Mouse (Mus musculus): ENCODE measurements around the gene Spock1. TPM values are rescaled to one million over a fixed set of nuclear protein-coding genes. Genes with fewer than 3 reads are reported as not detected.
"Not testable (repeated sequence)": the region's sequence is repeated elsewhere in the genome, so short reads cannot be mapped to it uniquely, and the experiment has no call there.

Spock1 gene
- polyA plus RNA-seq, 1 experiment from 2014 or later, result 69.4 TPM

- peak overlapping the region; percentile 43; the same call in 1 of the 2 replicates for H3K9ac ChIP-seq
- H3K4me1 ChIP-seq (replicated peaks), result peaks cover 29% of the 10 kb centered on the region
- WGBS, result 27% methylated on average over 15 of the region's 15 CpGs
- H3K4me3 ChIP-seq, result no peak overlapping the region
- peak overlapping the region; percentile 93 for H3K27ac ChIP-seq
- peak; percentile 90 for ATAC-seq (ENCODE audit: low FRiP score)
- peaks cover 33% of the 10 kb centered on the region for H3K27me3 ChIP-seq
- peak overlapping the region; percentile 34 for H3K4me2 ChIP-seq
- H3K9me3 ChIP-seq, result no peaks in the 10 kb centered on the region
- H3K36me3 ChIP-seq, result no peaks in the 10 kb centered on the region
These were observed 312.9 kb downstream of the Spock1 start for GRCm38 (mm10) chr13:57595032-57595760.

- not testable (repeated sequence) for H3K36me3 ChIP-seq; H3K9me3 ChIP-seq; H3K4me3 ChIP-seq; H3K27me3 ChIP-seq; H3K9ac ChIP-seq; ATAC-seq (ENCODE audit: low FRiP score); H3K4me2 ChIP-seq
- H3K27ac ChIP-seq, result peak overlapping the region; percentile 84
- 89% methylated on average over 4 of the region's 4 CpGs for WGBS
- H3K4me1 ChIP-seq (replicated peaks), result peaks cover 29% of the 10 kb centered on the region
These were observed 318.7 kb downstream of the Spock1 start for GRCm38 (mm10) chr13:57589338-57589914.

- Histone ChIP-seq H3K9me3 (no peaks in the 10 kb centered on the region), H3K9ac (no peak overlapping the region)
These were observed 319.4 kb downstream of the Spock1 start for GRCm38 (mm10) chr13:57588558-57589273.

GRCm38 (mm10) chr13:57585131-57585530, 323.0 kb downstream of the Spock1 start:
- 35% methylated on average over 3 of the region's 3 CpGs for WGBS
- Histone ChIP-seq H3K9me3 (no peaks in the 10 kb centered on the region), H3K4me2 (no peak overlapping the region), H3K4me3 (no peak overlapping the region), H3K9ac (no peak overlapping the region), H3K4me1 (replicated peaks) (peaks cover 43% of the 10 kb centered on the region), H3K36me3 (no peaks in the 10 kb centered on the region), H3K27ac (no peak overlapping the region), H3K27me3 (no peaks in the 10 kb centered on the region)
- ATAC-seq (ENCODE audit: low FRiP score), result no peak

More at GRCm38 (mm10) chr13:57588558-57589273, 319.4 kb downstream of the Spock1 start:
- H3K4me2 ChIP-seq, result no peak overlapping the region
- peak; percentile 82 for ATAC-seq (ENCODE audit: low FRiP score)
- no peaks in the 10 kb centered on the region for H3K36me3 ChIP-seq
- peak overlapping the region; percentile 84 for H3K27ac ChIP-seq
- peaks cover 26% of the 10 kb centered on the region for H3K4me1 ChIP-seq (replicated peaks)
- H3K27me3 ChIP-seq, result 0 out of 2 replicates have a peak, but pooled peaks cover 2% of the 10 kb centered on the region
- WGBS, result 13% methylated on average over 10 of the region's 10 CpGs
- no peak overlapping the region for H3K4me3 ChIP-seq

GRCm38 (mm10) chr13:57582314-57582976, 325.7 kb downstream of the Spock1 start:
- Histone ChIP-seq H3K27ac (peak overlapping the region; percentile 26; the same call in 1 of the 2 replicates), H3K27me3 (no peaks in the 10 kb centered on the region), H3K9me3 (no peaks in the 10 kb centered on the region), H3K9ac (no peak overlapping the region), H3K36me3 (no peaks in the 10 kb centered on the region), H3K4me3 (no peak overlapping the region), H3K4me2 (no peak overlapping the region), H3K4me1 (replicated peaks) (peaks cover 26% of the 10 kb centered on the region)
- no peak for ATAC-seq (ENCODE audit: low FRiP score)
- WGBS, result 72% methylated on average over 12 of the region's 12 CpGs

- 95% methylated on average over 5 of the region's 5 CpGs for WGBS
- no peak for ATAC-seq (ENCODE audit: low FRiP score)
- H3K36me3 ChIP-seq, result no peaks in the 10 kb centered on the region
- no peak overlapping the region for H3K4me3 ChIP-seq
- no peak overlapping the region for H3K9ac ChIP-seq
- H3K4me1 ChIP-seq (replicated peaks), result peaks cover 9% of the 10 kb centered on the region
- no peaks in the 10 kb centered on the region for H3K9me3 ChIP-seq
- no peak overlapping the region for H3K4me2 ChIP-seq
- H3K27ac ChIP-seq, result no peak overlapping the region
- no peaks in the 10 kb centered on the region for H3K27me3 ChIP-seq
These were observed 330.4 kb downstream of the Spock1 start for GRCm38 (mm10) chr13:57577541-57578244.

GRCm38 (mm10) chr13:57573501-57573900, 334.6 kb downstream of the Spock1 start:
- Histone ChIP-seq H3K9ac (no peak overlapping the region), H3K4me2 (no peak overlapping the region), H3K4me3 (no peak overlapping the region), H3K27ac (no peak overlapping the region), H3K27me3 (no peaks in the 10 kb centered on the region), H3K4me1 (replicated peaks) (no peaks in the 10 kb centered on the region), H3K36me3 (no peaks in the 10 kb centered on the region), H3K9me3 (no peaks in the 10 kb centered on the region)
- ATAC-seq (ENCODE audit: low FRiP score), result no peak
- WGBS, result 49% methylated on average over 4 of the region's 4 CpGs

GRCm38 (mm10) chr13:57568404-57568803, 339.7 kb downstream of the Spock1 start:
- H3K4me1 ChIP-seq (replicated peaks), result peaks cover 7% of the 10 kb centered on the region; the same call in 1 of the 2 replicates
- H3K36me3 ChIP-seq, result no peaks in the 10 kb centered on the region
- no peak for ATAC-seq (ENCODE audit: low FRiP score)
- no peak overlapping the region for H3K4me3 ChIP-seq
- no peaks in the 10 kb centered on the region for H3K27me3 ChIP-seq
- no peak overlapping the region for H3K4me2 ChIP-seq
- no peak overlapping the region for H3K9ac ChIP-seq
- H3K9me3 ChIP-seq, result no peaks in the 10 kb centered on the region
- no peak overlapping the region for H3K27ac ChIP-seq
- WGBS, result 93% methylated on average over 8 of the region's 8 CpGs

GRCm38 (mm10) chr13:57555186-57555585, 352.9 kb downstream of the Spock1 start:
- 70% methylated on average over 4 of the region's 4 CpGs for WGBS
- no peak overlapping the region for H3K4me3 ChIP-seq
- no peaks in the 10 kb centered on the region for H3K36me3 ChIP-seq
- H3K4me1 ChIP-seq (replicated peaks), result 0 out of 2 replicates have a peak, but pooled peaks cover 2% of the 10 kb centered on the region
- no peak for ATAC-seq (ENCODE audit: low FRiP score)
- no peak overlapping the region for H3K27ac ChIP-seq
- H3K27me3 ChIP-seq, result peaks cover 2% of the 10 kb centered on the region; the same call in 1 of the 2 replicates
- no peak overlapping the region for H3K4me2 ChIP-seq
- H3K9me3 ChIP-seq, result no peaks in the 10 kb centered on the region
- no peak overlapping the region for H3K9ac ChIP-seq

GRCm38 (mm10) chr13:57549743-57550142, 358.4 kb downstream of the Spock1 start:
- H3K4me2 ChIP-seq, result no peak overlapping the region
- H3K27ac ChIP-seq, result no peak overlapping the region
- 41% methylated on average over 5 of the region's 5 CpGs for WGBS
- H3K4me3 ChIP-seq, result no peak overlapping the region
- no peaks in the 10 kb centered on the region for H3K27me3 ChIP-seq
- no peaks in the 10 kb centered on the region for H3K9me3 ChIP-seq
- no peak for ATAC-seq (ENCODE audit: low FRiP score)
- 0 out of 2 replicates have a peak, but pooled peaks cover 2% of the 10 kb centered on the region for H3K4me1 ChIP-seq (replicated peaks)
- no peaks in the 10 kb centered on the region for H3K36me3 ChIP-seq
- H3K9ac ChIP-seq, result no peak overlapping the region

- H3K27me3 ChIP-seq, result no peaks in the 10 kb centered on the region
- H3K9me3 ChIP-seq, result no peaks in the 10 kb centered on the region
- H3K4me1 ChIP-seq (replicated peaks), result peaks cover 14% of the 10 kb centered on the region; the same call in 1 of the 2 replicates
- H3K9ac ChIP-seq, result no peak overlapping the region
- 76% methylated on average over 8 of the region's 8 CpGs for WGBS
- H3K4me3 ChIP-seq, result no peak overlapping the region
- H3K36me3 ChIP-seq, result no peaks in the 10 kb centered on the region
- ATAC-seq (ENCODE audit: low FRiP score), result no peak
- H3K27ac ChIP-seq, result no peak overlapping the region; the same call in 1 of the 2 replicates
- H3K4me2 ChIP-seq, result no peak overlapping the region
These were observed 371.1 kb downstream of the Spock1 start for GRCm38 (mm10) chr13:57536988-57537547.
